Mouse (Mus musculus) brain, embryonic 14.5 days (tissue): ENCODE data around the gene Dhps. TPM values are rescaled to one million over a fixed set of nuclear protein-coding genes. Genes with fewer than 3 reads are reported as not detected.

Source experiments
- DNase-seq: peaks from one replicate; pipeline ENCODE4 v3.0.0-alpha.2; 2011; ENCODE audit warnings: low read depth
- CTCF ChIP-seq: fragments of 200-500 bp; IDR thresholded peaks from 2 replicates; pipeline ENCODE4 v1.5.1; 2012; ENCODE audit warnings: inconsistent platforms, mild to moderate bottlenecking, moderate library complexity, borderline replicate concordance; ENCODE audit not compliant: insufficient read depth, insufficient read length; ENCODE audit errors: extremely low read depth
- POLR2A ChIP-seq: fragments of 200-500 bp; IDR thresholded peaks from 2 replicates; pipeline ENCODE4 v1.6.1; 2012; ENCODE audit warnings: mild to moderate bottlenecking, inconsistent platforms, borderline replicate concordance; ENCODE audit not compliant: poor library complexity, insufficient read depth, insufficient read length, severe bottlenecking; ENCODE audit errors: extremely low read depth
- polyA plus RNA-seq: library from polyadenylated mRNA; depleted of rRNA; stranded (reverse); fragments of >200 nt; gene quantifications from 2 replicates; pipeline ENCODE4 v1.2.3, GENCODE M21; 2012; rRNA removed

Gene Dhps
- polyA plus RNA-seq, result 74.8 and 77.0 TPM in 2 replicates

GRCm38 (mm10) chr8:85071514-85072281 lies at the start of gene Dhps:
Dhps (plus strand) TSS chr8:85071757.
- TF ChIP-seq POLR2A (peak; percentile 64), CTCF (no peak)

GRCm38 (mm10) chr8:85023846-85024245 lies 47.7 kb upstream of the Dhps start:
- DNase-seq, result no peak
- no peak for TF ChIP-seq POLR2A
- no peak for TF ChIP-seq CTCF

More at GRCm38 (mm10) chr8:85071514-85072281, at the start of gene Dhps:
- DNase-seq, result peak; percentile 97

- peak; percentile 98 for DNase-seq
- TF ChIP-seq POLR2A, result peak; percentile 31; the same call in 1 of the 2 replicates
- TF ChIP-seq CTCF, result no peak
These were observed 46.2 kb upstream of the Dhps start, which contains the start of gene Asna1 for GRCm38 (mm10) chr8:85025098-85025932. Asna1 (minus strand) TSS chr8:85025281.

GRCm38 (mm10) chr8:85026670-85027515 lies 44.7 kb upstream of the Dhps start, which contains the start of gene Trir:
Trir (plus strand) TSS chr8:85026823.
- TF ChIP-seq POLR2A (peak; percentile 96), CTCF (no peak)
- peak; percentile 97 for DNase-seq

- DNase-seq, result peak; percentile 30
- no peak for TF ChIP-seq CTCF
- TF ChIP-seq POLR2A, result no peak
These were observed 44.1 kb upstream of the Dhps start for GRCm38 (mm10) chr8:85027516-85027855.

- DNase-seq, result peak; percentile 35
- TF ChIP-seq CTCF, result no peak
- TF ChIP-seq POLR2A, result no peak
These were observed 43.6 kb upstream of the Dhps start for GRCm38 (mm10) chr8:85027922-85028321.

GRCm38 (mm10) chr8:85029271-85029670 lies 42.3 kb upstream of the Dhps start:
- TF ChIP-seq CTCF, result no peak
- no peak for TF ChIP-seq POLR2A

GRCm38 (mm10) chr8:85032622-85033311 lies 38.8 kb upstream of the Dhps start:
- TF ChIP-seq POLR2A (no peak), CTCF (no peak)
- DNase-seq, result no peak

More at GRCm38 (mm10) chr8:85029271-85029670, 42.3 kb upstream of the Dhps start:
- no peak for DNase-seq

- no peak for TF ChIP-seq POLR2A
- TF ChIP-seq CTCF, result no peak
- DNase-seq, result no peak
These were observed 37.7 kb upstream of the Dhps start for GRCm38 (mm10) chr8:85033867-85034266.

- TF ChIP-seq CTCF (no peak), POLR2A (no peak)
- DNase-seq, result peak; percentile 92
These were observed 36.8 kb upstream of the Dhps start for GRCm38 (mm10) chr8:85034764-85035163.

- DNase-seq, result no peak
- TF ChIP-seq CTCF (no peak), POLR2A (no peak)
These were observed 36.3 kb upstream of the Dhps start for GRCm38 (mm10) chr8:85035165-85035727.
